Mouse (Mus musculus) hindbrain, embryonic 12.5 days (tissue): ENCODE data around the gene Drc1. TPM values are rescaled to one million over a fixed set of nuclear protein-coding genes. Genes with fewer than 3 reads are reported as not detected.
A peak's percentile ranks its signal among the peaks of the same experiment; 100 is the strongest.

Experiments used
- ATAC-seq: fragments of 200-750 bp; cut with Nextera tagmentation; 2 replicates; pipeline ENCODE4 v1.8.0; 2017; ENCODE audit warnings: moderate TSS enrichment; ENCODE audit not compliant: low FRiP score
- H3K27ac ChIP-seq: fragments of 300-500 bp; sonication (generic); 2 replicates; pipeline ENCODE4 v1.5.1; 2016; ENCODE audit warnings: mild to moderate bottlenecking
- H3K27me3 ChIP-seq: fragments of 300-500 bp; sonication (generic); 2 replicates; pipeline ENCODE4 v1.6.1; 2016; ENCODE audit warnings: mild to moderate bottlenecking
- H3K36me3 ChIP-seq: fragments of 300-500 bp; sonication (generic); 2 replicates; pipeline ENCODE4 v1.6.1; 2016; ENCODE audit warnings: mild to moderate bottlenecking
- H3K4me1 ChIP-seq: fragments of 300-500 bp; sonication (generic); 2 replicates; pipeline ENCODE4 v1.6.1; 2016
- H3K4me2 ChIP-seq: fragments of 300-500 bp; sonication (generic); replicated peaks from 2 replicates; pipeline ENCODE4 v1.6.1; 2016; ENCODE audit warnings: mild to moderate bottlenecking
- H3K4me3 ChIP-seq: fragments of 300-500 bp; sonication (generic); 2 replicates; pipeline ENCODE4 v1.5.1; 2016; ENCODE audit warnings: mild to moderate bottlenecking
- H3K9ac ChIP-seq: fragments of 300-500 bp; sonication (generic); 2 replicates; pipeline ENCODE4 v1.6.1; 2016; ENCODE audit warnings: mild to moderate bottlenecking, moderate library complexity
- H3K9me3 ChIP-seq: fragments of 300-500 bp; sonication (generic); replicated peaks from 2 replicates; pipeline ENCODE4 v1.6.1; 2016; ENCODE audit warnings: mild to moderate bottlenecking
- WGBS: fragments of 180-500 bp; shearing (Covaris S2); methylation state at CpG from one replicate; pipeline ENCODE4 v1.1.7; 2016; 5-methylcytosine and 5-hydroxymethylcytosine counted together
- polyA plus RNA-seq: library from polyadenylated mRNA; unstranded; fragments of >200 nt; fragmentation: Nextera tagmentation; extraction: Ambion mirVana; gene quantifications from 2 replicates; pipeline ENCODE4 v1.2.1, GENCODE M21; 2016

Drc1 gene
- polyA plus RNA-seq, 1 experiment from 2014 or later = 2.1 TPM

DNA sequence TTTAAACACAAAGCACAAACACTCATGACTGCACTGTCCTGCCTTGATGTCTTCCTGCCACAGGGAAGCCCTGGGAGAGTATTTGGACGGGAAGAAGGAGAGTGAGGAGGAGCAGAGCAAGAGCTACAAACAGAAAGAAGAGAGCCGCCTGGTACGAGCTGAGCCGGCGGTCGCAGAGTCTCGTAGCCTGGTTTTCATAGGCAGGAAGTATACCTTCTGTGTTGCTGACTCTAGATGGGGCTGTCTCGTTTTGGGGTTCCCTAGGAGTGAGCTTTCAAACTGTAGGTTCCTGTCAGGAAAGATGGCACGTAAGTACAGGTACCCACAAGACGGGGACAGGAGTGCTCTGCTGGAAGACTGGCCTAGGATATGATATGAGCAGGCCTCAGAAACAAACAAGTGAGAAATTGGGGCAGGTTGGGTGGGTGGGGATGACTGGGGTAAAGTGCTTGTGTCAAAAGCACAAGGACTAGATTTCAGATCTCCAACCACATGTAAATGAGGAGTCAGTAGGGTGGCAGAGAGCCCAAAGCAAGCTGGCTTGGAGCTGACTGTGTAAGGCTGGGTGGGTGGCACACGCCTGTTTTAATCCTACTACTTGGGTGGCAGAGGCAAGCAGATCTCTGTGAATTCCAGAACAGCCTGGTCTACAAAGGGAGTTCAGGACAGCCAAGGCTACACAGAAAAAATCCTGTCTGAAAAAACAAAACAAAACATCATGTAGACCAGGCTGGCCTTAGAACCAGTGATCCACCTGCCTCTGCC, 60.6 kb downstream of the Drc1 start:
- H3K27me3 ChIP-seq = peaks cover 16% of the 10 kb centered on the region
- H3K9ac ChIP-seq = no peak overlapping the region
- no peak overlapping the region for H3K27ac ChIP-seq
- WGBS = 79% methylated on average over 11 of the region's 11 CpGs
- H3K9me3 ChIP-seq = no peaks in the 10 kb centered on the region
- no peak overlapping the region for H3K4me2 ChIP-seq
- H3K4me1 ChIP-seq = peaks cover 8% of the 10 kb centered on the region
- no peaks in the 10 kb centered on the region for H3K36me3 ChIP-seq
- no peak overlapping the region for H3K4me3 ChIP-seq
- no peak for ATAC-seq

DNA sequence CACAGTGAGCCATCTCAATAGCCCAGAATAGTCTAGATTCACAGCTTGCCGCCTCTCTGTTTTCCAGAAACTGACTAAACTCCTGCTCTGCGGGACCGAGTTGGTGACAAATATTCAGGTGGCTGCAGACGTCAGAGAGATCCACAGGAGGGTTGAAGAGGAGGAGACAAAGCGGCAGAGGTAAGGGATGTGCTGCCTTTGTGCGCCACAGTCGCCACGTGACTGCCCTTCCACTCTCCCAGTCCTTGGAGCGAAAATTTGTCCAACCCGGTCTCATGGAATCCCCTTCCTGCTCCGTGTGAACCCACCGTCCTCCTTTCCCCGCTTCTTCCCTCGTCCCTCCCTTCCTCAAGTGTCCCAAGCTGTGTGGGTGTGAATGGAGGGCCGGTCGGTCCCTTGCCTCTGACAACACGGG, 61.4 kb downstream of the Drc1 start:
- no peak overlapping the region for H3K27ac ChIP-seq
- H3K4me1 ChIP-seq = peaks cover 8% of the 10 kb centered on the region
- peak overlapping the region; percentile 32 for H3K9ac ChIP-seq
- peaks cover 16% of the 10 kb centered on the region for H3K27me3 ChIP-seq
- no peaks in the 10 kb centered on the region for H3K9me3 ChIP-seq
- peak overlapping the region; percentile 52 for H3K4me2 ChIP-seq
- no peaks in the 10 kb centered on the region for H3K36me3 ChIP-seq
- peak; percentile 22; the same call in 1 of the 2 replicates for ATAC-seq
- 6% methylated on average over 17 of the region's 17 CpGs for WGBS
- peak overlapping the region; percentile 19 for H3K4me3 ChIP-seq

DNA sequence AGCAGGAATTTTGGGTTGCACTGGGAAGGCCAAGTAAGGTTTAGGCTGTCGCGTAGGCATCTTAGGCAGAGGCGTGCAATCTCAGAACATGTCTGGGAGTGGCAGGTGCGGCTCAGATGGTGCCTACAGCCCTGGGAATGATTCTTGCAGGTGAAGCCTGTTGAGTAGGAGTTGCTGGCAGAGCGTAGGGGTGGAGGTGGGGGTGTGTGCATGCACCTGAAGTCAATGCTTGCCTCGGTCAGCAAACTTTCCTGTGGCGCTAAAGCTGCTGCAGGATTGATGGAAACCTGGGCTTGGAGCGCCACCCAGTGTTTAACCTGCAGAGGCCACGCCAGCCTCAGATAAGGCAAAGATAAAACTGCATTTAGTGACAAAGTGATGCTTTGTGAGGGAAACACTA, 61.9 kb downstream of the Drc1 start:
- Histone ChIP-seq H3K4me1 (peaks cover 8% of the 10 kb centered on the region), H3K4me2 (peak overlapping the region; percentile 52), H3K4me3 (peak overlapping the region; percentile 19), H3K27me3 (peaks cover 16% of the 10 kb centered on the region), H3K9ac (no peak overlapping the region; the same call in 1 of the 2 replicates), H3K36me3 (no peaks in the 10 kb centered on the region), H3K9me3 (no peaks in the 10 kb centered on the region), H3K27ac (no peak overlapping the region)
- 3% methylated on average over 9 of the region's 9 CpGs for WGBS
- ATAC-seq = peak; percentile 52; the same call in 1 of the 2 replicates

DNA sequence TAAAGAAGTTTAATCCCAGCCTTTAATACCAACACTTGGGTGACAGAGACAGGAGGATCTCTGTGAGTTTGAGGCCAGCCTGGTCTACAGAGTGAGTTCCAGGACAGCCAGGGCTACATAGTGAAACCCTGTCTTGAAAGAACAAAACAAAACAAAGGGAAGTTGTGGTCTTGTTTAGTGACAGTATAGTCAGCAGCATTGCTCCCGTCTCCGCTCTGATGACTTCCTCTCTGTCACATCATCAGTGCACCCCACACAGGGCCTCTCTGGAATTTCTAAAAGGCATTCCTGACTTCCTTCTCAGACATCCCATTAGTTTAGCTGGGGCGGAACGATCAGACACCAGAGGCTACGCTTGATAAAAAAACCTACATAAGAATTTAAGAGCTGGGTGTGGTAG, 62.7 kb downstream of the Drc1 start:
- ATAC-seq = no peak
- H3K4me3 ChIP-seq = no peak overlapping the region
- no peak overlapping the region for H3K27ac ChIP-seq
- peaks cover 8% of the 10 kb centered on the region for H3K4me1 ChIP-seq
- H3K9ac ChIP-seq = no peak overlapping the region
- peaks cover 16% of the 10 kb centered on the region for H3K27me3 ChIP-seq
- H3K4me2 ChIP-seq = no peak overlapping the region
- no peaks in the 10 kb centered on the region for H3K36me3 ChIP-seq
- H3K9me3 ChIP-seq = no peaks in the 10 kb centered on the region
- WGBS = 76% methylated on average over 5 of the region's 5 CpGs

DNA sequence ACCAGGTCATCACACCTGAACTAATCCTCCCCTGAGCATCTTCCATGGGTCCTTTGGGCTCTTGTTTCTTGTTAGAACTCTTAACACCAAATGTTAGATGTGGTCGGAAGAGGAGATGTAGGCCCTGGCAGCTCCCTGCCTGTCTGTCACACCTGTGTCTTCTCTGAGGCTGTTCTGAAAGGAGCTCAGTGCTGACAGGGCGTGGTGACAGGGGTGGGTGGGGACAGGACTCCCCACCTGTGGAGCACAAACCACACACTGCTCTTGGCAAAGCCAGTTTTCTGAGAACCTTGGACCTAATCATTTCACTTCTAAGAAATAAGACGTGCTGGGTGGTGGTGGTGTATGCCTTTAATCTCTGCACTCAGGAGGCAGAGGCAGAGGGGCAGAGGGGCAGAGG, 72.4 kb downstream of the Drc1 start:
- Histone ChIP-seq H3K4me2 (no peak overlapping the region), H3K27me3 (no peaks in the 10 kb centered on the region), H3K27ac (no peak overlapping the region), H3K9ac (no peak overlapping the region), H3K36me3 (no peaks in the 10 kb centered on the region), H3K4me3 (no peak overlapping the region), H3K9me3 (no peaks in the 10 kb centered on the region), H3K4me1 (no peaks in the 10 kb centered on the region)
- WGBS = 63% methylated on average over 3 of the region's 3 CpGs
- ATAC-seq = no peak

DNA sequence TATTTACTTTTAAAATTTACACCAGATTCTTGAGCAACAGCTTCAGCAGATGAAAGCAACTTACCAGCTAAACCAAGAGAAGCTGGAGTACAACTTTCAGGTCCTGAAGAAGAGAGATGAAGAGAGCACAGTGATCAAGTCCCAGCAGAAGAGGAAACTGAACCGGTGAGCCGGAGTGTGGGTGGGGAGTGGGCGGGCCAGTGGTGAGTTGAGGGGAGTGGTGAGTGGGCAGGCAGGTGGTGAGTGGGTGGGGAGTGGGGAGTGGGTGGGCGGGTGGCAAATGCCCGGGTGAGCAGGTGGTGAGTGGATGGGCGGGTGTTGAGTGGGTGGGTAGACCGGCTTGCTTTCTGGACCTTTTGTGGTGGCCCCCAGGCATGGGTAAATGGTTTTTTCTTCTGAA, 73.9 kb downstream of the Drc1 start:
- Histone ChIP-seq H3K36me3 (no peaks in the 10 kb centered on the region), H3K9me3 (no peaks in the 10 kb centered on the region), H3K4me1 (no peaks in the 10 kb centered on the region), H3K9ac (no peak overlapping the region), H3K4me2 (no peak overlapping the region), H3K27ac (no peak overlapping the region), H3K27me3 (no peaks in the 10 kb centered on the region), H3K4me3 (no peak overlapping the region)
- ATAC-seq = no peak
- 74% methylated on average over 5 of the region's 7 CpGs for WGBS

DNA sequence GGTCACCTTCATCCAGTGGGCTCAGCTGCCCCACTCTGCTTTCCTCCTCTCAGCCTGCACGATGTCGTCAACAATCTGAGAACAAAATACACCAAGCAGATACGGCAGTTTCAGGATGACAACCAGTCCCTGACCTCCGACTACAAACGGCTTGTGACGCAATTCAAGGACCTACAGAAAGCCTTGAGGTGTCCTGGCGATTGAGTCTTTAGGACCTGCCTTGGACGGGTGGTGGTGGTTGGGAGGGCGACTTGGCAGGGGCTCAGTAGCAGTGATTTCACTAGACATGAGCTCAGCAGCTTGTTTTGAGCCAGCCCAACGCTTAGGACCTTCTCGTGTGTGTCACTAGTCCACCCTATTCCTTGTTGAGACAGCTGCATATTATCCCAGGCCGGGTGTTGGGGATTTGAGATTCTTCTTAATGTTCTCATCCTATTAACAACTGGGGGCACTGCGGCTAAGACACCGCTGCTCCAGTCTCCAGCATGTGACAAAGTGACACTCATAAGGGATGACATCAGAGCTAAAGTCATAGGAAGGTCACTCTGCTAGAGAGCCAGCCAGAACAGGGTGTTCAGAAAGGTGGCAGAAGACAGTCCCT, 74.5 kb downstream of the Drc1 start:
- Histone ChIP-seq H3K9ac (no peak overlapping the region), H3K4me3 (no peak overlapping the region), H3K27ac (no peak overlapping the region), H3K36me3 (no peaks in the 10 kb centered on the region), H3K27me3 (no peaks in the 10 kb centered on the region), H3K4me1 (no peaks in the 10 kb centered on the region), H3K9me3 (no peaks in the 10 kb centered on the region), H3K4me2 (no peak overlapping the region)
- no peak for ATAC-seq
- WGBS = 85% methylated on average over 14 of the region's 14 CpGs

DNA sequence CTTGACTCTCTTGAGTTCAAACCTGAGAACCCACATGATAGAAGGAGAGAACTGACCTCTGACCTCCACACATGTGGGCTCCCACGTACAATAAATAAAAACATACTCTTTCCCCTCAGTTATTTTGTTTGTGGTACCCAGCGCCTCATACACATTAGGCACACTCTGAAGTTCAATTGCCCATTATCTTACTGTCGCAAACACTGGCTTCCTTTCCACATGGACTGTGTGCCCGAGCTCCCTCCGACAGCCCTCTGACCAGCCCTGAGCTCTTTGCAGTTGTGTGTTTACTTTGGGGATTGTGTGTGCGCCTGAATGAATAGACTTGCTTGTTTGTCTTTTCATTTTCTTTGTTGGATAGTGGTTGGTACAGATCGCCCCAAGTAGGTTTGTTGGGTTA, 75.5 kb downstream of the Drc1 start:
- no peaks in the 10 kb centered on the region for H3K36me3 ChIP-seq
- ATAC-seq = no peak
- WGBS = 86% methylated on average over 7 of the region's 7 CpGs

DNA sequence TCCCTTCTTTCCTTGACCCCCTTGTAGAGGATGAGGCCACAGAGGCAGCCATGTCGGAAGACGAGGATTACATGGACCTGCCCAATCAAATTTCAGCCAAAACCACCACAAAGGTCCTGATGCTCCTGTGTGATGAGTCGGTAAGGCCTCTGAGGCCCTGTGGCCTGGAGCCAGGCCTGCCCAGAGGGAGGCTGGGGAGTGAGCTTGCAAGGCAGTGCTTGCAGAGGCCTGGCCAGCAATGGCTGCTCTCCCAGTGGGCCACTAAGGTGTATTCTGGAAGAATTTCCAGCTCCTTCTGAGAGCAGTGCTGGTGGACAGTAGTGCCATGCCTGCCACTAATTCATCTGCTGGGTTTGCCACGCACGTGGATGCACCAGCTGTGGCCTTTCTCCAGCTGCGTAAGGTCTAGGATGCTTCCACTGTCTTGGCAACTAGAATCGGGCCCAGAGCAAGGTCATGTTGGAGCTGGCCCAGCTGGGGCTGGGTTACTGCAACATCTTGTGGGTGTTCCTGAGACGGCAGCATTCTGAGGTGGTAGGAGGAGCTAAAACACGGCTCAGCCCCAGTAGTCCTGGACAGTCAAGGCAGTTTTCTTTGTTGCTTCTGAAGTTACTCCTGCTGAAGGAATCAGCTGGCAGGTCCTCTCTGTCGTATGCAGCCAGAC, 77.4 kb downstream of the Drc1 start:
- H3K27ac ChIP-seq = no peak overlapping the region
- no peaks in the 10 kb centered on the region for H3K9me3 ChIP-seq
- H3K4me3 ChIP-seq = no peak overlapping the region
- ATAC-seq = no peak
- no peaks in the 10 kb centered on the region for H3K4me1 ChIP-seq
- WGBS = 91% methylated on average over 10 of the region's 10 CpGs
- no peak overlapping the region for H3K4me2 ChIP-seq
- H3K27me3 ChIP-seq = no peaks in the 10 kb centered on the region
- no peaks in the 10 kb centered on the region for H3K36me3 ChIP-seq
- H3K9ac ChIP-seq = no peak overlapping the region

More for the DNA sequence above, 75.5 kb downstream of the Drc1 start:
- no peak overlapping the region for H3K4me3 ChIP-seq
- H3K4me2 ChIP-seq = no peak overlapping the region
- no peak overlapping the region for H3K27ac ChIP-seq
- no peaks in the 10 kb centered on the region for H3K4me1 ChIP-seq
- H3K9ac ChIP-seq = no peak overlapping the region
- H3K27me3 ChIP-seq = no peaks in the 10 kb centered on the region
- no peaks in the 10 kb centered on the region for H3K9me3 ChIP-seq

DNA sequence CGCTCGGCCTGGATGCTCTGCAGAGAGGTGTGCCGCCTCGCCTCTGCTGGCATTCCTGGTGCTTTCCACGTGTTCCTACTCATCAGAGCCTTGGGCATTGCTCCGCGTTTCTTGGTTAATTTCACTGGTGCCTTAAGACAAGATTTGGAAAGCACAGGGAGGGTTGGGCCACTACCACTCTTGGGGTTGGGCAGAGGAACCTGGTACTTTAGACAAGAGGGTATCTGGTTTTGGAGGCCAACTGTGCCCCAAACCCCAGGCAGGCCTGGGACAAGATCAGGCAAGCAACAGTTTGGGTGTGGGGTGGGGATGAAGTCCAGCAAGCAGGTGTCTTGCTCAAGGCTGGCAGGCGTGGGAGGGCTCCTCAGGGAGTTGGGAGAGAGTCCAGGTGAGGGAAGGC, 86.2 kb downstream of the Drc1 start:
- no peaks in the 10 kb centered on the region for H3K27me3 ChIP-seq
- no peaks in the 10 kb centered on the region for H3K36me3 ChIP-seq
- no peak for ATAC-seq
- H3K9ac ChIP-seq = no peak overlapping the region
- H3K9me3 ChIP-seq = no peaks in the 10 kb centered on the region
- whole genome bisulfite sequencing = 80% methylated on average over 8 of the region's 8 CpGs
- H3K27ac ChIP-seq = no peak overlapping the region
- H3K4me1 ChIP-seq = no peaks in the 10 kb centered on the region
- H3K4me2 ChIP-seq = no peak overlapping the region
- no peak overlapping the region for H3K4me3 ChIP-seq

DNA sequence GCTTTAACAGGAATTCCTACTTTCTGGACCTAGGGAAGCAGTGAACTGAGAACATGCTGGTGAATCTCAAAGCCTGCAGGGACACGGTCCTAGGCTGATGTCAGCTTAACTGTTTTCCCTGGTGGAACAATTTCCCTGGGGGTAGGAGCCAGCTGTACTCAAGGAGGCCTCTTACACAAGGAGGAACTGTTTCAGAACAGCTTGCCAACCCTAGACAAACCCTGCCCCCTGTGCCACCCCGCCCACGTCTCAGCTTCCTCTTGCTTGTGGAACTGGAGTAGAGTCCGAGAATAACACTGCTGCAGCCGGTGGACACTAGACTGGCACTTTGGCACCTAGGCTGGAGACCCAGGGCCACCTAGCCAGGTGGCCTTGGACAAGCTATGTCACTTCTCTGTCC, 88.2 kb downstream of the Drc1 start:
- no peaks in the 10 kb centered on the region for H3K36me3 ChIP-seq
- no peak for ATAC-seq
- H3K9me3 ChIP-seq = no peaks in the 10 kb centered on the region
- no peak overlapping the region for H3K4me3 ChIP-seq
- no peak overlapping the region for H3K4me2 ChIP-seq
- no peaks in the 10 kb centered on the region for H3K27me3 ChIP-seq
- no peak overlapping the region for H3K27ac ChIP-seq
- no peaks in the 10 kb centered on the region for H3K4me1 ChIP-seq
- H3K9ac ChIP-seq = no peak overlapping the region
- 78% methylated on average over 5 of the region's 5 CpGs for WGBS

DNA sequence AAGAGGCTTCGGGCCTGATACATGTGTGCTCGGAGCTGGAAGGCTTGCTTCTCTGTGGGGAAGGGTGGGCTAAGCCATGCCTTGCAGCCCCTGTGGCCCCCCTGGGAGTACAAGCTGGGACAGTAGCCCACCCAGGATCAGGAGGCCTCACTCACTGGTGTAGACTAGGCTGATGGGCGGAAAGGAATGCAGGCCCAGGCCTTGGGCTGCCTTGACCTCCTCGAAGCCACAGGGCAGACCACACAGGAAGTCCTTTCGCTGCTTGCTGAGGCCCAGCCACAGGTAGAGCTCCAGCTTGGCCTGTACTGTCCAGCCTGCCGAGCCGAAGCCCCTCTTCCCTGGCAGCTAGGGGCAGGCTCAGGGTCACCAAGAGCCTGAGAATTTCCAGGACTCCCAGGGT, 101.7 kb downstream of the Drc1 start:
- no peak for ATAC-seq
- 50% methylated on average over 7 of the region's 7 CpGs for WGBS

More for the DNA sequence above, 101.7 kb downstream of the Drc1 start:
- Histone ChIP-seq H3K9me3 (no peaks in the 10 kb centered on the region), H3K4me3 (no peak overlapping the region), H3K9ac (no peak overlapping the region), H3K27me3 (no peaks in the 10 kb centered on the region), H3K27ac (no peak overlapping the region), H3K4me2 (no peak overlapping the region), H3K4me1 (no peaks in the 10 kb centered on the region), H3K36me3 (no peaks in the 10 kb centered on the region)
